Mouse (Mus musculus): ENCODE measurements around the gene Hdgfl2.
"Not testable (repeated sequence)": the region's sequence is repeated elsewhere in the genome, so short reads cannot be mapped to it uniquely, and the experiment has no call there.

The Hdgfl2 gene

DNA sequence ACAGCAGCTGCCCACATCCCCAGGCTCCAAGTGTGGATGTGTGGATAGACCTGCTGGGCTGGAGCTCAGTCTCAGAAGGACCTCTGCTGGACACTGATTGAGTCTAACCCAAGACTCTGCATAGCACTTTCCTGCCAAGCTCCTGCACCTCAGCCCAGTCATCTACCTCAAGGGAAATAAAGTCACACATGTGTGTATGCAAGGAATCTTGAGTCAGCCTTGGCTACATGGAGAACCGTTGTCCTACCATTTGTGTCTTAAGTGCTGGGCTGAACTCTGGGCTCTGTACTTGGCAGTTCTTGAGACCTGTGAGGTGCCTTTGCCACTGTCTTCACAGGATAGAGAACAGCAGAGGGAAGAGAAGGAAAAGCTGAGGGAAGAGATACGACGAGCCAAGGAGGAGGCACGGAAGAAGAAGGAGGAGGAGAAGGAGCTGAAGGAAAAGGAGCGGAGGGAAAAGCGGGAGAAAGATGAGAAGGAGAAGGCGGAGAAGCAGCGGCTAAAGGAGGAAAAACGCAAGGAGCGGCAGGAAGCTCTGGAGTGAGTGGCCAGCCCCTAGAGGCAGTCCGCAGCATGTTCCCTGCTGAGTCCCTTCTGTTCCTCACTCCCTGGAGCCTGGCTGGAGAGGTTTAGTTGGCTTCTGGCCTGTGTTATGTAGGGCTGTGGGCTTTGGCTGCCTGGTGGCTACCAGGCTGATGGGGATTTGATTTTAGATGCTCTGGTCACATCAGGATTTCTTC, 21.9 kb upstream of the Hdgfl2 start:
- DNase-seq (ENCODE audit: low spot score in 2 of 2) = no peak

GRCm38 (mm10) chr17:56062081-56062480, 17.4 kb upstream of the Hdgfl2 start:
- no peak for DNase-seq (ENCODE audit: low spot score in 2 of 2)

- DNase-seq (ENCODE audit: low spot score in 2 of 2) = not testable (repeated sequence)
Measured at GRCm38 (mm10) chr17:56065715-56066114, 13.7 kb upstream of the Hdgfl2 start.

DNA sequence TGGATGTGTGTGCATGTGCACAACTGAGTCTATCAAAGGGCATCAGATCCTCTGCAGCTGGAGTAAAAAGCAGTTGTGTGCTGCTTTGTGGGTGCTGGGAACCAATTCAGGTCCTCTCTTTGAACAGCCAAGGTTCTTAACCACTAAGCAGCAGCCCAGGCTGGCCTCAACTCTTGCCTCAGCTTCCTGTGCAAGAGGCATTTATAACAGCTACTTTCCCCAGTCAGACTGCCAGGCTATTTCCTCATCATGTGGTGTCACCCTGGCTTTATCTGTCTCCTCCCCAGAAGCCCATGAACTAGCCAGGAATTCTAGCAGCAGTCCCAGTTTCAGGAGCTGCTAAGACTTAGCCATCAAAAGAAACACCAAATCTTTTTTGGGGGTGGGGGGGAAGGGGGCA, 13.0 kb upstream of the Hdgfl2 start:
- no peak for DNase-seq (ENCODE audit: low spot score in 2 of 2)

GRCm38 (mm10) chr17:56069066-56069465, 10.4 kb upstream of the Hdgfl2 start:
- DNase-seq (ENCODE audit: low spot score in 2 of 2) = no peak

DNA sequence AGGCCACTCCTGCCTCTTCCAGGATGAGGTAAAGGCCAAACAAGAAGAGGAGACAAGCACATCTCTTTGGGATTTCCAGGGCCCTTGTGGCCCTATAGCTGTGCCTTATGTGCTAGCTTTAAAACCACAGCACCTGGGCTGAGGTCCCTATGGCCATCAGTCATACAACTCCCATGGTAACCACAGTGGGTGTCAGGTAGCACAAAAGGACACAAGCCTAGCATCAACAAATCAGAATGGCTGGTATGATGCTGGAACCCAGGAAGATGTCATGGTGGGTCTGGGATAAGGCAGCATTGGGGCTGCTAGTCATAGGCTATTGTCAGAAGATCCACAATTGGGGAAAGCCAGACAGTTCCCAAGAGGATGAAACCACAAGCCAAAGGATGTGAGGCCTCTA, 8.3 kb upstream of the Hdgfl2 start:
- DNase-seq (ENCODE audit: low spot score in 2 of 2) = no peak

DNA sequence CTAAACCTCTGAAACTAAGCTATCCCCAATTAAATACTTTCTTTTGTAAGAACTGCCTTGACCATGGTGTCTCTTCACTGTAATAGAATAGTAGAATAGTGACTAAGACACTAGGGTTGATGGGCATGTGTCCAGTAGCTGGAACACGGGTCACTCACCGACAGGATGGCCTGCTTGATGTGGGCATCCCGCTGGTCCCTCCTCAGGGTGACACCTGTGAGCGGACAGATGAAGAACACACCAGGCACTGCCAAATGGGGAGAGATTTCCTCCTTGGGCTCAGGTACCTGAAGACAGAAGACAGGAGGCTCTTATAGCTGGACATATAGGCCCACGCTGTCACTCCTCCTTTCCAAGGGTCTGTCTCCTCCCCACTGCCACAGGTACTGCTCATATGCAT, 7.2 kb upstream of the Hdgfl2 start:
- no peak for DNase-seq (ENCODE audit: low spot score in 2 of 2)

GRCm38 (mm10) chr17:56074097-56074826, 5.2 kb upstream of the Hdgfl2 start:
- peak; percentile 58 to 65 for DNase-seq (ENCODE audit: low spot score in 2 of 2)

GRCm38 (mm10) chr17:56074827-56075208, 4.6 kb upstream of the Hdgfl2 start, which contains the start of gene Ubxn6:
TSS of gene Ubxn6 (minus strand) at chr17:56075028.
- DNase-seq (ENCODE audit: low spot score in 2 of 2) = peak; percentile 98 to 99

GRCm38 (mm10) chr17:56077523-56077922, 1.9 kb upstream of the Hdgfl2 start:
- no peak for DNase-seq (ENCODE audit: low spot score in 2 of 2)

DNA sequence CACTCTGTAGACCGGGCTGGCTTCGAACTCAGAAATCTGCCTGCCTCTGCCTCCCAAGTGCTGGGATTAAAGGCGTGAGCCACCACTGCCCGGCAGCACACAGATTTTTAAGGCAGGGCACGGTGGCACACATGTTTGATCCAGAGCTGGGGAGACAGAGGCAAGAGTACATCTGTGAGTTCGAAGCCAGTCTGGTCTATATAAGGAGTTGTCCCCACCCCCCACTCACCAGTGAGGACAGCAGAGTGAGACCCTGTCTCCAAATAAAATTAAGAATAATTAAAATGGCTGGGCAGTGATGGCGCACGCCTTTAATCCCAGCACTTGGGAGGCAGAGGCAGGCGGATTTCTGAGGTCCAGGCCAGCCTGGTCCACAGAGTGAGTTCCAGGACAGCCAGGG, 1.1 kb upstream of the Hdgfl2 start:
- not testable (repeated sequence) for DNase-seq (ENCODE audit: low spot score in 2 of 2)

DNA sequence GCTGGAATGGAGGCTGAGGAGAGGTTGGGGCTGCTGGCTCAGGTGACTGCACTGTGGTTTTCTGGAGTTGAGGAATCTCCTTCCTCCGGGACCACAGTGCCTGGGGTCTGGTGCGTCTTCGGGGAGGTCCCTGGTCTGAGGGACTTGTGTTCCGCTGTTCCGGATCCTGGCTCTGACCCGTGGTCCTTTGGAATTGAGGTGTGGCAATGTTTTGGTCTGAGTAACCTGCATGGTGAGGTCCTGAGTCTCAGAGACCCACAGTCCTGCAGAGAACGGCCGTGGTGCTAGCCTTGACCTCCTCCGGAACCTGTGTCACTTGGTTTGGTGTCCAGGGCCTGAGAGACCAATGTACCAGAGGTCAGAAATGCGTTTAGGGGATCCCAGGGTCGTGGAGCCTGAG, 487 bp downstream of the Hdgfl2 start:
- peak in 1 of 2 experiments; percentile 23 for DNase-seq (ENCODE audit: low spot score in 2 of 2)

- peak; percentile 45 to 46 for DNase-seq (ENCODE audit: low spot score in 2 of 2)
Measured at GRCm38 (mm10) chr17:56080781-56081585, 1.5 kb downstream of the Hdgfl2 start.

DNA sequence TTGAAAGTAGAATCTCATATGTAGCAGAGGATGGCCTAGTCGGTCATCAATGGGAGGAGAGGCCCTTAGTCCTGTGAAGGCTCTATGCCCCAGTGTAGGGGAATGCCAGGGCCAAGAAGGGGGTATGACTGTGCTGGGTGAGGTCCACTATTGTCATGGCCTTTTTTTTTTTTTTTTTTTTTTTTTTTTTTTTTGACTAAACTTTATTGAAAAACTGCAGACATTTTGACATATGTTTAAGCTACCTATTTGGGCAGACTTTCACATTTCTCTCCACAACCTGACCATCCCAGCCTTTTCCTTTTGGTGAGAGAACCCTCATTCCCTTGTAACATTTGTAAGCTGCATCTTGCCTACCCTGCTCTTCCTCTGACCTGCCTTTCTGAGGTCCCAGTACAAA, 12.9 kb downstream of the Hdgfl2 start:
- no peak for DNase-seq (ENCODE audit: low spot score in 2 of 2)

- DNase-seq (ENCODE audit: low spot score in 2 of 2) = no peak
Measured at GRCm38 (mm10) chr17:56092794-56093193, 13.4 kb downstream of the Hdgfl2 start.

GRCm38 (mm10) chr17:56096883-56097282, 17.4 kb downstream of the Hdgfl2 start:
- no peak for DNase-seq (ENCODE audit: low spot score in 2 of 2)

DNA sequence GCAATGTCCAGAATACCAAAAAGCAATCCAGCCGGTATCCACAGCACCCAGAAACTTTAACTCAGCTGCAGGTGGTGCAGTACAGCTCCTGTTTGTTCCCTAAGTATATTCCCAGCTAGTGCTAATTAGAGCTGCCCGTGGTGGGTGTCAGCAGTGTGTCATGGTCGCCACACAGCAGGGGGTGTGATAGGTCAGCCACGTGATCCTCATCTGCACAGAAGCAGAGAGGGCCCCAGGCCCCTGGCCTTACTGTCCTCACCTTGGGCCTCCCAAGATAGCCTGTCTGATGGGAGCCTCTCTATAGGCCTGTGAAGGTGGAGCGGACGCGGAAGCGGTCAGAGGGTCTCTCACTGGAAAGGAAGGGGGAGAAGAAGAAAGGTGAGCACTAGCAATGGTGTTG, 18.7 kb downstream of the Hdgfl2 start:
- DNase-seq (ENCODE audit: low spot score in 2 of 2) = no peak

GRCm38 (mm10) chr17:56098711-56099572, 19.5 kb downstream of the Hdgfl2 start:
- DNase-seq (ENCODE audit: low spot score in 2 of 2) = no peak

- DNase-seq (ENCODE audit: low spot score in 2 of 2) = no peak
Measured at GRCm38 (mm10) chr17:56100811-56101210, 21.4 kb downstream of the Hdgfl2 start.

DNA sequence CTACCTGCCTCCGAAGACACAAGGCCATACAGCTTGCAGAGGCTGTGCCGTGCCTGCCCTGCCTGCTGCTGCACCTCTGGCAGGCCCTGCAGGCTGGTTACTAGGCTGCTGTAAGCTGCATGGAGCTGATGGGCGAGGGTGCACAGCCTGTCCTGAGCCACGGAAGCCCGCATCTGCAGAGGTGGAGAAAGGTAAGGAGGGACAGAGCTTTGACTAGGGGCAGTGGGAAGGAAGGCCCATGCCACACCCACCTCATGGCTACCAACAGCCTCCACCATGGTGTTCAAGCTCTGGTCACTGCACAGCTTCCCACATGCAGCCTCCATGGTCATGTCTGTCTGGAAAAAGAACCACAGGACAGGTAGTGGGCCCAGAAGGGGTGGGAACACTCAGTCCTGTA, 22.7 kb downstream of the Hdgfl2 start:
- DNase-seq (ENCODE audit: low spot score in 2 of 2) = no peak

DNA sequence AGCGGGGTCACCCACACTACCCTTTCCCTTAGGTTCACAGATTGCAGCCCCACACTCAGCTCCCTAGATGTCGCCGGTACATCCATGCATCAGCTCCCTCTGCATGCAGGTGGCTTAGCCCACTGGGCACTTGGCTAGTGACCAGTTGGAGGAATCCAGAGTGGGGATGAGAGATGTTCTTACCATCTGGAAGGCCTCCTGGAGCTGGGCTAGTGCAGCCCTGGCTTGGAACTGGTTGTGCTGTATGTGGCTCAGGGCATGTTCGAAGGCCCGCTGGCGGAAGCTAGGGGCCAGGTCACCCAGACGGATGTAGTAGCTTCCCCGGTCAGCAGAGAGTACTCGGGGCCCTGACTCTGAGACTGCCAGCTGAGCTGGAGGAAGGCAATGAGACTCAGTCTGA, 23.5 kb downstream of the Hdgfl2 start:
- no peak for DNase-seq (ENCODE audit: low spot score in 2 of 2)
